Mouse (Mus musculus): ENCODE data around the gene Csrp1. TPM values are rescaled to one million over a fixed set of nuclear protein-coding genes. Genes with fewer than 3 reads are reported as not detected.

Csrp1 gene
- polyA plus RNA-seq, 1 experiment: 169 TPM

DNA sequence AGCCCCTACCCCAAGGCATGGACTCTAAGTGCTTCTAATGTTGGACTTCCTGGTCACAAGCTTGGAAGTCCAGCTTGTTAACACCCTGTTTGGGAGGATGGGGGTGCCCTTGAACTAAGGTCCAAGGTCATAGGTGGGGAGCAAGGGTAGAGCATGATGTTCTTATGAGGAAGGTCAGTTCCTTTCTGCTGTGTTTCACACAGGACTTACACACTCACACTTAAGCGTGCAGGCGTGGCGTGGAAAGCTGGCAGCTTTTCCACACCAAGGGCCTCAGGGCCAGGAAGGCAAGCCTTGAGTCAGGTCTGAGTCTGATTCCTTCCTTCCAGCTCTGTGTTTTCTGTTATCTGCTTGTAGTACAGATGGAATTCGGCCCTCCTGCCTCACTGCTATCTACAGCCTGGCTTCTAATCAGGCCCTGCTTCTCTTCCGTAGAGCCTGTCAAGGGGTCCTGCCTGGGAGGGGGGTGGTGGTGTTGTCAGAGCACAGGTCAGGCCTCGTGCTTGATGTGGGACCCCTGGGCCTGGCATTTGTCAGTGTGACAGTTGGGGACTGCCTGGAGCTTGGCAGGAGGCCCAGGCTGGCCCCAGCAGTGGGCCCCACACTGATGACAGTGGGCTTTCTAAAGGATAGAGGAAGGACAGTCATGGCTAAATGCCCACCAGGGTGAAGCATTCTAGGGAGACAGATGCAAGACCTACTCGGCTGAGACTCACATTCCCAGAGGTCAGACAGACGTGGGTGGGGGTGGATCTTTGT, 80.5 kb downstream of the Csrp1 start:
- WGBS: 70% methylated on average over 8 of the region's 8 CpGs

More for the DNA sequence above, 80.5 kb downstream of the Csrp1 start:
- no peak overlapping the region for H3K4me3 ChIP-seq (ENCODE audit: insufficient read depth, low read depth, low read length)
- H3K27ac ChIP-seq (ENCODE audit: insufficient read depth, low read depth, low read length): no peak overlapping the region
- H3K4me1 ChIP-seq (ENCODE audit: control insufficient read depth, insufficient read depth, low read length): peaks cover 9% of the 10 kb centered on the region; the same call in 1 of the 2 replicates
- TF ChIP-seq POLR2A (IDR thresholded peaks at IDR 0.05; ENCODE audit: insufficient read depth, low read depth, low read length) (no peak), CTCF (IDR thresholded peaks at IDR 0.05; ENCODE audit: insufficient read depth, low read depth, low read length) (no peak)

Other genes starting within 250 kb of the Csrp1 start
- gene Nav1, start 112.8 kb upstream of the Csrp1 start, polyA plus RNA-seq (2012; ENCODE audit: insufficient read depth, insufficient read length, low replicate concordance, missing spikeins): 79.3 TPM in 1 of 2 replicates, not detected in the other
- gene Phlda3, start 46.1 kb downstream of the Csrp1 start, polyA plus RNA-seq (2012; ENCODE audit: insufficient read depth, insufficient read length, low replicate concordance, missing spikeins): not detected in 2 replicates
- gene Tnni1, start 59.4 kb downstream of the Csrp1 start, polyA plus RNA-seq (2012; ENCODE audit: insufficient read depth, insufficient read length, low replicate concordance, missing spikeins): not detected in 2 replicates
- gene Lad1, start 98.5 kb downstream of the Csrp1 start, polyA plus RNA-seq (2012; ENCODE audit: insufficient read depth, insufficient read length, low replicate concordance, missing spikeins): not detected in 2 replicates
- gene Tnnt2, start 116.3 kb downstream of the Csrp1 start, polyA plus RNA-seq (2012; ENCODE audit: insufficient read depth, insufficient read length, low replicate concordance, missing spikeins): not detected in 2 replicates
- gene Pkp1, start 199.1 kb downstream of the Csrp1 start, polyA plus RNA-seq (2012; ENCODE audit: insufficient read depth, insufficient read length, low replicate concordance, missing spikeins): not detected in 2 replicates

All from olfactory bulb, adult 2 months (tissue).